ENCODE assay signal across 22 mouse cellular contexts in genomic region chr8:12417056-12417455, GRCm38 (mm10). TPM values are rescaled to one million over a fixed set of nuclear protein-coding genes. Genes with fewer than 3 reads are reported as not detected.
"Had no signal": no experiment of that assay in that cellular context is flagged by ENCODE, and none has a peak within 500 bp of the region (broad histone marks: within the 10 kb centered on the region; RNA-seq: fewer than 3 reads in every experiment).

No protein-coding gene starts in this region.

- H3K27ac ChIP-seq: limb, embryonic 12.5 days; limb, embryonic 15.5 days; liver, embryonic 14.5 days; macrophage; midbrain, embryonic 12.5 days; midbrain, embryonic 15.5 days; neural tube, embryonic 12.5 days; neural tube, embryonic 15.5 days; stomach, embryonic 15.5 days had no signal

- H3K4me2 ChIP-seq: limb, embryonic 12.5 days; limb, embryonic 15.5 days; liver, embryonic 11.5 days; lung, embryonic 14.5 days; midbrain, embryonic 12.5 days; midbrain, embryonic 15.5 days; neural tube, embryonic 12.5 days; neural tube, embryonic 15.5 days; stomach, embryonic 15.5 days had no signal

- ATAC-seq: liver, postnatal 0 days; lung, postnatal 0 days; midbrain, embryonic 15.5 days had no signal

- H3K9ac ChIP-seq: limb, embryonic 12.5 days; limb, embryonic 15.5 days; liver, embryonic 14.5 days; liver, postnatal 0 days; lung, embryonic 14.5 days; midbrain, embryonic 12.5 days; midbrain, embryonic 15.5 days; neural tube, embryonic 12.5 days; neural tube, embryonic 15.5 days; stomach, embryonic 15.5 days had no signal

- H3K27me3 ChIP-seq: midbrain, embryonic 15.5 days had no signal

- H3K9me3 ChIP-seq: limb, embryonic 12.5 days; limb, embryonic 15.5 days; midbrain, embryonic 12.5 days; midbrain, embryonic 15.5 days; neural tube, embryonic 12.5 days; neural tube, embryonic 15.5 days; stomach, embryonic 15.5 days had no signal

- DNase-seq: kidney, postnatal 14 days; kidney, postnatal 4 days; left cerebral cortex, postnatal 4 days; liver, postnatal 0 days; lung, embryonic 14.5 days; retina, postnatal 1 day; right cerebral cortex, postnatal 25 days; spleen, adult 18-20 months; thymus, postnatal 25 days had no signal

- H3K4me3 ChIP-seq: limb, embryonic 12.5 days; limb, embryonic 15.5 days; midbrain, embryonic 12.5 days; midbrain, embryonic 15.5 days; neural tube, embryonic 12.5 days; neural tube, embryonic 15.5 days; stomach, embryonic 15.5 days had no signal

- H3K4me1 ChIP-seq: limb, embryonic 12.5 days; limb, embryonic 15.5 days; midbrain, embryonic 12.5 days; midbrain, embryonic 15.5 days; neural tube, embryonic 12.5 days; neural tube, embryonic 15.5 days; stomach, embryonic 15.5 days had no signal

- H3K36me3 ChIP-seq: limb, embryonic 12.5 days; limb, embryonic 15.5 days; midbrain, embryonic 12.5 days; midbrain, embryonic 15.5 days; neural tube, embryonic 12.5 days; neural tube, embryonic 15.5 days; stomach, embryonic 15.5 days had no signal

RNA-seq across cellular contexts. Expression of gene Sox1, which starts 22.0 kb away (rescaled TPM):
- total RNA-seq: megakaryocyte, adult 5-6 weeks had no signal
- polyA plus RNA-seq: limb, embryonic 12.5 days; limb, embryonic 15.5 days; liver, embryonic 11.5 days; liver, embryonic 14.5 days; liver, postnatal 0 days; lung, postnatal 0 days; macrophage; stomach, embryonic 15.5 days; thymus, postnatal 0 days had no signal
